Mouse (Mus musculus) stomach, embryonic 16.5 days (tissue): ENCODE measurements around the gene Slain1. TPM values are rescaled to one million over a fixed set of nuclear protein-coding genes. Genes with fewer than 3 reads are reported as not detected.

Experiments used
- ATAC-seq: fragments of 200-750 bp; cut with Nextera tagmentation; 2 replicates; pipeline ENCODE4 v1.8.0; 2017; ENCODE audit warnings: moderate number of reproducible peaks, moderate TSS enrichment; ENCODE audit not compliant: insufficient read depth, low FRiP score
- H3K27ac ChIP-seq: fragments of 300-500 bp; sonication (generic); 2 replicates; pipeline ENCODE4 v1.5.1; 2014; ENCODE audit warnings: low read length
- H3K27me3 ChIP-seq: fragments of 300-500 bp; sonication (generic); 2 replicates; pipeline ENCODE4 v1.6.1; 2014; ENCODE audit warnings: low read length, control low read depth, mixed read lengths; ENCODE audit not compliant: control insufficient read depth, insufficient read depth
- H3K36me3 ChIP-seq: fragments of 300-500 bp; sonication (generic); 2 replicates; pipeline ENCODE4 v1.6.1; 2014; ENCODE audit warnings: low read length; ENCODE audit not compliant: control insufficient read depth, insufficient read depth
- H3K4me1 ChIP-seq: fragments of 300-500 bp; sonication (generic); 2 replicates; pipeline ENCODE4 v1.6.1; 2014; ENCODE audit warnings: low read length, control low read depth, mixed read lengths; ENCODE audit not compliant: control insufficient read depth, insufficient read depth
- H3K4me2 ChIP-seq: fragments of 300-500 bp; sonication (generic); 2 replicates; pipeline ENCODE4 v1.6.1; 2014; ENCODE audit warnings: low read depth, low read length, mixed read lengths
- H3K4me3 ChIP-seq: fragments of 300-500 bp; sonication (generic); replicated peaks from 2 replicates; pipeline ENCODE4 v1.5.1; 2014; ENCODE audit warnings: mild to moderate bottlenecking, low read length
- H3K9ac ChIP-seq: fragments of 300-500 bp; sonication (generic); 2 replicates; pipeline ENCODE4 v1.6.1; 2014; ENCODE audit warnings: low read length
- H3K9me3 ChIP-seq: fragments of 300-500 bp; sonication (generic); replicated peaks from 2 replicates; pipeline ENCODE4 v1.6.1; 2016; ENCODE audit warnings: low read length, control low read depth; ENCODE audit not compliant: control insufficient read depth
- WGBS: fragments of 180-500 bp; shearing (Covaris S2); extraction: QIAGEN DNeasy Blood & Tissue Kit; methylation state at CpG from one replicate; pipeline ENCODE4 v1.1.7; 2014; 5-methylcytosine and 5-hydroxymethylcytosine counted together
- polyA plus RNA-seq: library from polyadenylated mRNA; unstranded; fragments of >200 nt; fragmentation: Nextera tagmentation; extraction: Ambion mirVana; gene quantifications from 2 replicates; pipeline ENCODE4 v1.2.1, GENCODE M21; 2015

Gene Slain1
- polyA plus RNA-seq, 1 experiment from 2014 or later, result 0.85 TPM

GRCm38 (mm10) chr14:103708601-103709000, 58.6 kb downstream of the Slain1 start:
- Histone ChIP-seq H3K4me1 (no peaks in the 10 kb centered on the region), H3K9me3 (no peaks in the 10 kb centered on the region), H3K9ac (no peak overlapping the region), H3K27ac (no peak overlapping the region), H3K36me3 (no peaks in the 10 kb centered on the region), H3K4me3 (no peak overlapping the region), H3K4me2 (no peak overlapping the region), H3K27me3 (no peaks in the 10 kb centered on the region)
- WGBS, result 74% methylated on average over 2 of the region's 2 CpGs
- no peak for ATAC-seq

- Histone ChIP-seq H3K9me3 (no peaks in the 10 kb centered on the region), H3K36me3 (no peaks in the 10 kb centered on the region)
- WGBS, result 82% methylated on average over 11 of the region's 11 CpGs
Observed at GRCm38 (mm10) chr14:103709261-103709660, 59.2 kb downstream of the Slain1 start.

GRCm38 (mm10) chr14:103712986-103713385, 63.0 kb downstream of the Slain1 start:
- H3K27ac ChIP-seq, result no peak overlapping the region
- H3K4me1 ChIP-seq, result no peaks in the 10 kb centered on the region
- no peaks in the 10 kb centered on the region for H3K27me3 ChIP-seq
- no peak overlapping the region for H3K9ac ChIP-seq
- H3K9me3 ChIP-seq, result 0 out of 2 replicates have a peak, but pooled peaks cover 4% of the 10 kb centered on the region
- no peak overlapping the region for H3K4me3 ChIP-seq
- WGBS, result 83% methylated on average over 5 of the region's 5 CpGs
- no peaks in the 10 kb centered on the region for H3K36me3 ChIP-seq
- H3K4me2 ChIP-seq, result no peak overlapping the region
- ATAC-seq, result no peak

More at GRCm38 (mm10) chr14:103709261-103709660, 59.2 kb downstream of the Slain1 start:
- Histone ChIP-seq H3K4me3 (no peak overlapping the region), H3K27ac (no peak overlapping the region), H3K4me2 (no peak overlapping the region), H3K9ac (no peak overlapping the region), H3K27me3 (no peaks in the 10 kb centered on the region), H3K4me1 (no peaks in the 10 kb centered on the region)
- no peak for ATAC-seq

GRCm38 (mm10) chr14:103717516-103717915, 67.5 kb downstream of the Slain1 start:
- H3K36me3 ChIP-seq, result no peaks in the 10 kb centered on the region
- 0 out of 2 replicates have a peak, but pooled peaks cover 4% of the 10 kb centered on the region for H3K9me3 ChIP-seq
- no peak overlapping the region for H3K4me2 ChIP-seq
- H3K4me1 ChIP-seq, result 0 out of 2 replicates have a peak, but pooled peaks cover 6% of the 10 kb centered on the region
- no peak overlapping the region for H3K27ac ChIP-seq
- H3K9ac ChIP-seq, result no peak overlapping the region
- ATAC-seq, result no peak
- H3K27me3 ChIP-seq, result no peaks in the 10 kb centered on the region
- no peak overlapping the region for H3K4me3 ChIP-seq
- 36% methylated on average over 5 of the region's 5 CpGs for WGBS

GRCm38 (mm10) chr14:103717979-103718378, 68.0 kb downstream of the Slain1 start:
- ATAC-seq, result no peak
- H3K4me1 ChIP-seq, result 0 out of 2 replicates have a peak, but pooled peaks cover 6% of the 10 kb centered on the region
- H3K27me3 ChIP-seq, result no peaks in the 10 kb centered on the region
- no peak overlapping the region for H3K4me2 ChIP-seq
- H3K27ac ChIP-seq, result no peak overlapping the region
- H3K9ac ChIP-seq, result no peak overlapping the region
- H3K4me3 ChIP-seq, result no peak overlapping the region
- 61% methylated on average over 5 of the region's 5 CpGs for WGBS
- H3K9me3 ChIP-seq, result 0 out of 2 replicates have a peak, but pooled peaks cover 4% of the 10 kb centered on the region
- H3K36me3 ChIP-seq, result no peaks in the 10 kb centered on the region

GRCm38 (mm10) chr14:103718393-103718792, 68.4 kb downstream of the Slain1 start:
- Histone ChIP-seq H3K9me3 (0 out of 2 replicates have a peak, but pooled peaks cover 4% of the 10 kb centered on the region), H3K4me2 (no peak overlapping the region)
- WGBS, result 40% methylated on average over 5 of the region's 5 CpGs

GRCm38 (mm10) chr14:103718836-103719575, 69.0 kb downstream of the Slain1 start:
- 24% methylated on average over 15 of the region's 15 CpGs for WGBS
- peak overlapping the region; percentile 3; the same call in 1 of the 2 replicates for H3K4me3 ChIP-seq
- ATAC-seq, result peak; percentile 83; the same call in 1 of the 2 replicates
- peak overlapping the region; percentile 3; the same call in 1 of the 2 replicates for H3K9ac ChIP-seq
- 0 out of 2 replicates have a peak, but pooled peaks cover 6% of the 10 kb centered on the region for H3K4me1 ChIP-seq
- H3K27ac ChIP-seq, result peak overlapping the region; percentile 47; the same call in 1 of the 2 replicates
- no peaks in the 10 kb centered on the region for H3K36me3 ChIP-seq
- H3K4me2 ChIP-seq, result peak overlapping the region; percentile 26; the same call in 1 of the 2 replicates
- 0 out of 2 replicates have a peak, but pooled peaks cover 4% of the 10 kb centered on the region for H3K9me3 ChIP-seq
- H3K27me3 ChIP-seq, result no peaks in the 10 kb centered on the region

More at GRCm38 (mm10) chr14:103718393-103718792, 68.4 kb downstream of the Slain1 start:
- H3K36me3 ChIP-seq, result no peaks in the 10 kb centered on the region
- H3K9ac ChIP-seq, result no peak overlapping the region
- H3K4me1 ChIP-seq, result 0 out of 2 replicates have a peak, but pooled peaks cover 6% of the 10 kb centered on the region
- H3K27me3 ChIP-seq, result no peaks in the 10 kb centered on the region
- no peak overlapping the region for H3K4me3 ChIP-seq
- ATAC-seq, result no peak
- H3K27ac ChIP-seq, result no peak overlapping the region

GRCm38 (mm10) chr14:103720163-103720562, 70.1 kb downstream of the Slain1 start:
- 0 out of 2 replicates have a peak, but pooled peaks cover 4% of the 10 kb centered on the region for H3K9me3 ChIP-seq
- no peak overlapping the region for H3K4me2 ChIP-seq
- H3K36me3 ChIP-seq, result no peaks in the 10 kb centered on the region
- peak overlapping the region; percentile 18; the same call in 1 of the 2 replicates for H3K9ac ChIP-seq
- 0 out of 2 replicates have a peak, but pooled peaks cover 6% of the 10 kb centered on the region for H3K4me1 ChIP-seq
- no peak overlapping the region for H3K4me3 ChIP-seq
- H3K27ac ChIP-seq, result no peak overlapping the region
- no peaks in the 10 kb centered on the region for H3K27me3 ChIP-seq
- WGBS, result 83% methylated on average over 7 of the region's 7 CpGs
- ATAC-seq, result no peak
